Mouse (Mus musculus) urinary bladder, postnatal 10 days (tissue): Measurements from ENCODE around the gene Syt8.
"Not testable (repeated sequence)": the region's sequence is repeated elsewhere in the genome, so short reads cannot be mapped to it uniquely, and the experiment has no call there.

Source experiments
- DNase-seq: peaks from one replicate; pipeline ENCODE4 v3.0.0; 2022; ENCODE audit warnings: low spot score

Gene Syt8

DNA sequence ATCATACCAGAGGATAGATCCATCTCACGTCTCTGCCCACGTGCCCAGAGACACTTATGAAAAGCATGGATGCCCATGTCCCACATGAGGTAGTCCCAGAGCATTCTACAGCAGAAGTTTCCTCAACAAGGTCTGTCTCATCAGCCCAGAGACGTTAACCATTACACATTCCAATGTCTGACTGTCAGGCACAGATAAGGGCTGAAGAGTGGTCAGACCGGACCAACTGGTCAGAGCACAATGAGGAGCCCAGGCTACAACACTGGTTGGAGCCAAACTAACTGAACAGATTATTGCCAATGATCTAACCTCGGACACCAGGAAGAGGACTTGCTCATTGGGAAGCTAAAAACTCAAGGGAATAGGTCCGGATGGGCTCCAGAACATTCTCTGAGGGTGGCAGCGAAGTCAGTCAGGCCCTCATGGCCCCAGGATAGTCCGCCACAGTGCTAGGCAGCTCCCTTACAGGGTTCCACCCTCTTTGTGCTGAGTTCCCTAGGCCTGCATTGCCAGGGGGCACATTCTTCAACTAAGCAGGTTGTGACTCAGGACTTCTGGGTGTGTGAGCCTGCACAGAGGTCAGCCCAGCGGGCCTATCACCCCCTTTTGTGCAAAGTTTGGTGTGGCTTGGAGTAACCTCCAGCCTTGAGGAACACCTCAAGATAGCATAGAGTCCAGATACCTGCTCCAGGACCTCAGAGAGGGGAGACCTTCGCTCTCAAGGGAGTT is at the start of gene Syt8:
Gene Syt8, plus strand, starts transcription at position 714 of the 729 bp plus-strand sequence.
- DNase-seq, result no peak

- no peak for DNase-seq
Observed at GRCm38 (mm10) chr7:142385742-142386403, 48.8 kb upstream of the Syt8 start.

DNA sequence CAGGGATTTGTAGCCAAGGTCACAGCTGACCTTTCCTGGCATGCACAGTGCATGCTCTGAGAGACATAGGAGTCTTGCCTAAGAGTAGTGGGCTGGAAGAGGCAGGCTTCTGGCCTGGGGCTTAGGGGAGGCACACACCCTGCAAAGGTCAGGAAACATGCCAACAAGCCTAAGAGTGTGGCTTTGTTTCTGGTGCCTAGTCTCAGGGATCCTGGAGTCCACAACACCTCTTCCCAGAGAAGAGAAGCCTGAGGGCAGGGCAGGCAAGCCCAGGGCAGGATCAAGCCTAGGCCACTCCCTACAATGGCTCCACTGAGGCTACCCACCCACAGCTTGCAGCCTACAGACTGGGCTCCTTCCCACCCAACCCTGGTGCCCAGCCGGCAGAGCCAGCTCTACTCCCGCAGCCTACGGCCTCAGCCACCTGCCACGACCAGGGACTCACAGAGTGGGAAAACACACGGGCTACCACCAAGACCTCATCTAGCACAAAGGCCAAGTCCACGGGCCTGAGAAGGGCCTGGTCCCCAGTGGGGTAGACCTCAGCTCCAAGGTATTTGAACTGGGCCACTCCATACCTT is 47.9 kb upstream of the Syt8 start:
- DNase-seq, result no peak

DNA sequence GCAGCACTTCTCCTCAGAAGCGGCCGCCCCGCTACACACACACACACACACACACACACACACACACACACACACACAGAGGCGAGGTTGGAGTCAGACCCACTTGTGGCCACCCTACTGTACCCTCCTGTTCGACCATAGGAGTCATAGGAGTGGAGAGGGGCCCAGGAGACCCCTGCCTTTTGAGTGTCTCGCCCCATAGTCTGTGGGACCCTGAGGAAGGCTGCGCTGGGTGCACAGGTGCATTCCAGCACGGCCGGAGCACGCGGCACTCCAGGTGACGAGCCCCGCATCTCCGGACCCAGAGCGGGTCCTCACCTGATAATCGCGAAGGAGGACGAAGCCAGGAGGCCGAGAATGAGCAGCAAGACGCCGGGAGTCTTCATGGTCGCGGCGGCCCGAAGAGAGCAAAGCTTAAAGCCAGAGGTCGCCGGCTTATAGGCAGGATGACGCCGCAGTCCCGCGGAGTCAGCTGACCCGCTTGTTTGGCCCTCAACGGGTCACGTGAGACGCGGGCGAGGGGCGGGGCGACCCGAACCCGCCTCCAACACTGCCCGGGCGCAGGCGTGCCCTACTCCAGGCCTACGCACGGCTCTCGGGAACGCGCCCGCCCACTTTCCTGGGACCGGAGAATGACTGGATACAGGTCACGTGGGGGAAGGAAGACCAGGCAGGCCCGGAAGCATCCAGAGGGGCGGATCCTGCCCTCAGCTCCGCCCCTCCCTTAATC is 47.1 kb upstream of the Syt8 start, which contains the start of gene Ctsd:
Gene Ctsd, minus strand, starts transcription at position 620 of the 730 bp plus-strand sequence.
- peak; percentile 94 for DNase-seq

- no peak for DNase-seq
Observed at GRCm38 (mm10) chr7:142388198-142388597, 46.5 kb upstream of the Syt8 start.

GRCm38 (mm10) chr7:142388740-142389139 is 45.9 kb upstream of the Syt8 start:
- DNase-seq, result no peak

DNA sequence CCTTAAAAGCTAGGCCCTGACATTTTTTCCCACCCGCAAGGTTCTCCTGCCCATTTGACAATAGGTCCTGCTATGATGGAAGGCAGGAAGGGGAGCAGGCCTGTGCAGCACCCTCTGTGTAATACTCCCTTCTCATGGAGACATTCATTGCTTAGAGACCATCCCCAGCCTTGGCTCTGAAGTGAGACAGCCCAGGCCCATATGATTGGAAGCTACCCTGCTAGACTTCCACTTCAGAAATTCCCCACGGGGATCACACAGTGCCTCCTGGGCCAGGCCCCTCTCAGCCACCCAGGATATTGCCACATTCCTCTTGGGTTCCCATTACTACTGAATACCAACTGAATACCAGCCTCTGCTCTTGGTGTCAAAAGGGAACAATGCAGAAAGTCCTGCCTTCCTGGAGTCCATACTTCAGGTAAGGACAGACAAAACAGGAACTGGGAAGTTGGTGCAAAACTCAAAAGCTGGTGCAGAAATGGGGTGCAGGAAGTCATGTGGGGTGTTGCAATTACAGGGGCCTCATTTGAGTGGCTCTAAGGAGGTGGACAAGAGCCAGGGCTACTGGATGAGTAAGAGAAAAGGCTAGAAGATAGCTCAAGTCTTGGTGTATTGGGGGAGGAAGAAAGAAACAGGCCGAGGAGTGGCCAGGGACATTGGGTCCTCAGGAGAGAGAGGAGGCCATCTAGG is 44.5 kb upstream of the Syt8 start:
- DNase-seq, result no peak

GRCm38 (mm10) chr7:142391108-142391507 is 43.5 kb upstream of the Syt8 start:
- DNase-seq, result no peak

GRCm38 (mm10) chr7:142391609-142392008 is 43.0 kb upstream of the Syt8 start:
- DNase-seq, result no peak

GRCm38 (mm10) chr7:142393191-142393590 is 41.5 kb upstream of the Syt8 start:
- DNase-seq, result no peak

DNA sequence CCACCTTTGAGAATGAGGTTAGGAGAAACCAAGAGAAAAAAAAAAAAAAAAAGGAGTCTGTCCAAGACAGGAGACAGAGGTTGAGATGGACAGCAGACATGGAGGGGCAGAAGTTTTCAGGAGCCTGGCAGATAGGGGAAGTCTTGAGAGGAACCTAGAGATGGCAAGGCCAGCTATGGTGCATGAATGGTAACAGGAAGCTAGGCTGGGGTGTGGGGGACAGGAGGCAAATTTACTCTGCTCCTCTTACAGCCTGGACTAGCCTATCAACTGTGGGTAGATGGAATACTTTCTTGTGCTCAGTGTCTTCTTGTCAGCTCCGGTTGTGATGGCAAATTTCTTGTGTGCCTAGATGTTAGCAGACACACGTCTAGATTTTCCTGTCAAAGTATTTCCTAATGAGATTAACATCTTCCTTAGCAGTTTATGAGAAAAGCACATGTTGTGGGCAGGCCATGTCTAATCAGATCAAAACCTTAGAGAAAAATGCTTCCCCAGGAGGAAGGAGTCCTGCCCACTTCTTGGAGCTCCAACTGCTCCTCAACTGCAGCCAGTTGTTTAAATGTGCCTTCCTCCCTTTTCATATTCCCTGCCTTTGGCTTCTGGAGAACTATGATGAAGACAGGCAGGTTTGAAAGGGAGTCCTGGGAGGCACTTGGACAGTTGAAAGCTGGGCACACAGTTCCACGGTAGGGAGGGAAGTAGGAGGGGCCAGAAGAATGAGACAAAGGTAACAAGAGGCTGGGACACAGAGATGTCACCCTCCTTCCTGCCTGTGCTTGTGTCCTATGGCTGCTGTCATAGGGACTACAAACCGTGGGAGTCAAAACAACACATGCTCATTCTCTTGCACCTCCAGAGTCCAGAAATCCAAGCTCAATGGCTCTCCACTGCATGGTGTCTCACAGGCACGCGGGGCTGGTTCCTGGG is 40.1 kb upstream of the Syt8 start:
- DNase-seq, result no peak

- DNase-seq, result no peak
Observed at GRCm38 (mm10) chr7:142395472-142395871, 39.2 kb upstream of the Syt8 start.

DNA sequence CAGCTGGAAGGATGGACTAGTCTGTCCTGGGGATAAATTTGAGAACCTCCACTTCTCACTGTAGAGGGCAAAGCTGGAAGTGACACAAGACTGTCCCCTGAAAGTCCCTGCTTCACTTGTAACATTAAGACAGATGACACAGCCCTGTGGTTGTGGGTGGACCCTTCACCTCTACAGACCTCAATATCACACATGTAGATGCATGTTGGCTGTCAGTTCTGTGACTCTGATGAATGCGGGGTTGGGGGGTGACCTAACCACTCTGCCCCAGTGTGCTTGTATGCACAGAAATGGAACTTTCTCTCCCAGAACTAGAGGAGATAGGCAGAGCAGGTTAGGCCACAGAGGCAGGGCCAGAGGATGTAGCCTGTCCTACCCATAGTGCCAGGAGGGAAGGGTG is 38.0 kb upstream of the Syt8 start:
- DNase-seq, result no peak

DNA sequence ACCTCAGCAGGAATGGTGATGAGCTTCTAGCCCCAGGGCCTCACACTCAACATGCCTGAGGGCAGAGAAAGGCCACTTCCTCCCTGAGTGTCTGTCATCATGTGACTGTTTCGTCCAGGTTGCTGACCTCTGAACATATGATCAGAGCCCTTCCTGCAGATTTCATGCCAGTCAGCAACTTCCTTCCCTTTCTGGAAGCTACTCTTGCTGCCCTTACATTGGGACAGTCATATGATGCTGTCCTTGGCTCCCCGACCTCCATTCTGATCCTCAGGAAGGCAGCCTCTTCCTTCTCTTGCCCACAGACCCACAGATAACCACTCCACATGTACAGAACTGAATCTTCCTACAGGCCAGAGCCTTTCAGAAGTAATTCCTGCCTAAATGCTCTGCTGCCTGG is 36.6 kb upstream of the Syt8 start:
- DNase-seq, result no peak

GRCm38 (mm10) chr7:142399250-142399649 is 35.4 kb upstream of the Syt8 start:
- DNase-seq, result no peak

- DNase-seq, result no peak
Observed at GRCm38 (mm10) chr7:142400112-142400749, 34.4 kb upstream of the Syt8 start.

DNA sequence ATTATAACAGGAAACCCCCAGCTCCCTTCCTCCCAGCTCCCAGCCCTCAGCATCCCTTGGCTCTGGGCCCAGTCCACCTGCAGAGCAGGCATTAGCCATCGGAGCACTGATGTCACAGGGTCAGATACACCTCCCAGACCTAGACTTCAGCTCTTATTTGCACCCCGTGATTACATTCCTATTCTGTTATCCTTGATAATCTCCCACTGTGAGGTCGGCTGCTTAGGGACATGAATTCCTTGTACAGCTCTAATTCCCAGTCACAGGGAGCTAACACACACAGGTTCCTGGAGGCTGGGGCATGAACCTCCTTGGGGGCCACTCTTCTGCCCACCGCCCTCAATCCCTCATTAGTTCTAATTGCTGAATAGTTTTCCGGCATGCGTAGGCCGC is 33.9 kb upstream of the Syt8 start:
- no peak for DNase-seq

GRCm38 (mm10) chr7:142403591-142403990 is 31.1 kb upstream of the Syt8 start:
- DNase-seq, result no peak

DNA sequence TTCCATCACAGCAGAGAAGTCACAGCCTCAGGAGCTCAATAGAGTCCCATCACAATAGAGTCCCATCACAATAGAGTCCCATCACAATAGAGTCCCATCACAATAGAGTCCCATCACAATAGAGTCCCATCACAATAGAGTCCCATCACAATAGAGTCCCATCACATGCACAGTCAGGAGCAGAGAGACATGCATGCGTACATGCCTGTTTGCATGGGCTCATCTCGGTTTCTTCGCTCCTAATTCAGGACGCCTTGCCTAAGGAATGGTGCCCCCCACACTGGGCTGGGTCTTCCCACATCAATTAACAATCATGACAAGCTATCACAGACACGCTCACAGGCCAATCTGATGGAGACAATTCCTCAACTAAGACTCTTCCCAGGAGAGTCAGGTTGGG is 29.5 kb upstream of the Syt8 start:
- DNase-seq, result not testable (repeated sequence)

GRCm38 (mm10) chr7:142407935-142408334 is 26.7 kb upstream of the Syt8 start:
- no peak for DNase-seq
